Mouse (Mus musculus) kidney, embryonic 15.5 days (tissue): ENCODE measurements around the gene Morc1. TPM values are rescaled to one million over a fixed set of nuclear protein-coding genes. Genes with fewer than 3 reads are reported as not detected.

Experiments
- ATAC-seq: fragments of 200-750 bp; cut with Nextera tagmentation; replicated peaks from 2 replicates; pipeline ENCODE4 v1.8.0; 2017; ENCODE audit warnings: moderate TSS enrichment; ENCODE audit not compliant: low FRiP score
- H3K27ac ChIP-seq: fragments of 300-500 bp; sonication (generic); 2 replicates; pipeline ENCODE4 v1.5.1; 2015; ENCODE audit warnings: mild to moderate bottlenecking, inconsistent platforms
- H3K27me3 ChIP-seq: fragments of 300-500 bp; sonication (generic); 2 replicates; pipeline ENCODE4 v1.6.1; 2015; ENCODE audit warnings: inconsistent platforms
- H3K36me3 ChIP-seq: fragments of 300-500 bp; sonication (generic); 2 replicates; pipeline ENCODE4 v1.6.1; 2015; ENCODE audit warnings: inconsistent platforms
- H3K4me1 ChIP-seq: fragments of 300-500 bp; sonication (generic); 2 replicates; pipeline ENCODE4 v1.6.1; 2015; ENCODE audit warnings: inconsistent platforms
- H3K4me2 ChIP-seq: fragments of 300-500 bp; sonication (generic); 2 replicates; pipeline ENCODE4 v1.6.1; 2015; ENCODE audit warnings: moderate library complexity, mild to moderate bottlenecking, inconsistent platforms
- H3K4me3 ChIP-seq: fragments of 300-500 bp; sonication (generic); replicated peaks from 2 replicates; pipeline ENCODE4 v1.5.1; 2015; ENCODE audit warnings: mild to moderate bottlenecking, inconsistent platforms
- H3K9ac ChIP-seq: fragments of 300-500 bp; sonication (generic); 2 replicates; pipeline ENCODE4 v1.6.1; 2015; ENCODE audit warnings: mild to moderate bottlenecking, inconsistent platforms
- H3K9me3 ChIP-seq: fragments of 300-500 bp; sonication (generic); replicated peaks from 2 replicates; pipeline ENCODE4 v1.6.1; 2016; ENCODE audit warnings: inconsistent platforms
- WGBS: fragments of 180-500 bp; shearing (Covaris S2); methylation state at CpG from one replicate; pipeline ENCODE4 v1.1.7; 2015; ENCODE audit warnings: mixed read lengths; 5-methylcytosine and 5-hydroxymethylcytosine counted together
- polyA plus RNA-seq: library from polyadenylated mRNA; unstranded; fragments of >200 nt; fragmentation: Nextera tagmentation; extraction: Ambion mirVana; gene quantifications from 2 replicates; pipeline ENCODE4 v1.2.1, GENCODE M21; 2015

The Morc1 gene
- polyA plus RNA-seq, 1 experiment from 2014 or later = not detected

DNA sequence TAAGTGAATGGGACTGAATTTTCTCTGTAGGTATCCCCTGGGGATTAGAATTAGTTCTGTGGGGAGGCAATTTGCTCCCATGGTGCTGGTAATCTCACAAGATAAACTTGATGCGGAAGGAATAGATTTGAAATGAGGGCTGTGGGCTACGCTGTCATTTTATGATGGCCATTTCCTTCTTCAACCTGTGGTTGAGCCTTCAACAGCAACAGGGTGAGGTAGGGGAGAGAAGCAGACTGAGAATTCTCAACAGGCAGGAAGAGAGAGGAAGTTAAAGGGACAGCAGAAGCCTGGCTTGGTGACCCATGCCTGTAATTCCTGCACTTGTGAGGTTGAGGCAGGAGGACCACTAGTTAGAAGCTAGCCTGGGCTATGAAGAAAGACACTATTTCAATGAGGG is 12.0 kb upstream of the Morc1 start:
- Histone ChIP-seq H3K4me2 (no peak overlapping the region), H3K36me3 (no peaks in the 10 kb centered on the region), H3K9me3 (no peaks in the 10 kb centered on the region), H3K27ac (no peak overlapping the region), H3K4me3 (no peak overlapping the region), H3K4me1 (no peaks in the 10 kb centered on the region), H3K9ac (no peak overlapping the region), H3K27me3 (peaks cover 3% of the 10 kb centered on the region; the same call in 1 of the 2 replicates)
- 52% methylated on average over 2 of the region's 2 CpGs for WGBS
- no peak for ATAC-seq

DNA sequence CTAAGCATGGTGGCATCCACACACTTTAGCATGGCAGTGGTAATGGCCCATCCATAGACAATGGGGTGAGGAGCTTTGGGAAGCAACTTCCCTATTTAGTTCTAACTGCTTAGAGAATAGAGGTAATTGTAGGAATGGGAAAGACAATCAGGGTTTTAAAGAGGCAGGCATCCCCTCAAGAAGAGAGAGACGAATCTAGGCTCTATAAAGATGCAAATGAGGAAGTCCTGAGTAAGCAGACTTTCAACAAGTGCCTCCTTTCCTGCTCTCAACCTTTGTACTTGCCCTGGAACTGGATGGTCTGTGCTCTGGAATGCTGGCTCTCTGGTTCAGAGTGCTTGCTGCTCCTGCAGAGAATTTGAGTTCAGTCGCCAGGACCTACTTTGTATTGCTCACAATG is 8.5 kb upstream of the Morc1 start:
- no peak for ATAC-seq
- 23% methylated on average over 2 of the region's 2 CpGs for WGBS

DNA sequence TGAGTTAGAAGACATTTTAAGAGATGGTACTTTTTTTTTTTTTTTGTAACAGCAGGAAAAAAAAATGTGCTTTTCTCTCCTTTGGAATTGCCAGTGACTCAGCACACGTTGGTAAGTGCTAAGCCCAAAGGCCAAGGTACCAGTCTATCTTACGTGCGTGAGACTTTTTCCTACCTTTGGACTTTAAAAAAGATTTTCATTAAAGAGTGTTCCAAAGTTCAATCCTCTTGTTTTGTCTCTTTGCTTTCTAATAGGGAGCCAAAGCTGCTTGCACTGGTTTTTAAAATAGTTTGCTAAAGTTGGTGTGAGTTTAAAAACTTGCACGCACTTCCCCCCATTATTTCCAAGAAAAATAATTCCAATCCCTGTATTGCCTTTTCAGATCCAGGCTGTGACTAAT is 7.0 kb upstream of the Morc1 start:
- 85% methylated on average over 4 of the region's 4 CpGs for WGBS

More for the DNA sequence above, 8.5 kb upstream of the Morc1 start:
- no peak overlapping the region for H3K9ac ChIP-seq
- H3K36me3 ChIP-seq = no peaks in the 10 kb centered on the region
- H3K4me2 ChIP-seq = no peak overlapping the region
- no peak overlapping the region for H3K4me3 ChIP-seq
- H3K27ac ChIP-seq = no peak overlapping the region
- no peaks in the 10 kb centered on the region for H3K4me1 ChIP-seq
- no peaks in the 10 kb centered on the region for H3K27me3 ChIP-seq
- H3K9me3 ChIP-seq = no peaks in the 10 kb centered on the region

DNA sequence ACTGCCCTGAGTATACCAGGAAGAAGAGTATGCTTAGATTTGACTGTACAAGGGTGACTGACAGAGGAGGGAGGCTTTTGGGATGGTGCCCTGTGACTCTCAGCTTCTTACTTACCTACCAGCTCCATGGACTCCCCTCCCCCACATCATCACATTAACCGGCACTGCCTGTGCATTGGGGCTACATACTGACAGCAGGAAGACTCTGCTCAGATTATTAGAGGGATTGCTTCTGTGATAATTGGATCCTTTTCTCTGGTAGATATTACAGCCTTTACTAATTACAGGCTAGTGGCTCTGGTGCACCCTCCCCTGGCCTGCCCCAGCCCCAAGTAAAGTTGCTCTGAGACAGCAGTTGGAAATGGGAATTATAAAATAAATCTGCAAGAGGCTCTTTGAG is 1.6 kb upstream of the Morc1 start:
- ATAC-seq = no peak

More for the DNA sequence above, 7.0 kb upstream of the Morc1 start:
- no peak overlapping the region for H3K9ac ChIP-seq
- 0 out of 2 replicates have a peak, but pooled peaks cover 3% of the 10 kb centered on the region for H3K27me3 ChIP-seq
- H3K27ac ChIP-seq = no peak overlapping the region
- no peak overlapping the region for H3K4me2 ChIP-seq
- H3K36me3 ChIP-seq = no peaks in the 10 kb centered on the region
- ATAC-seq = no peak
- no peaks in the 10 kb centered on the region for H3K9me3 ChIP-seq
- H3K4me1 ChIP-seq = no peaks in the 10 kb centered on the region
- H3K4me3 ChIP-seq = no peak overlapping the region

DNA sequence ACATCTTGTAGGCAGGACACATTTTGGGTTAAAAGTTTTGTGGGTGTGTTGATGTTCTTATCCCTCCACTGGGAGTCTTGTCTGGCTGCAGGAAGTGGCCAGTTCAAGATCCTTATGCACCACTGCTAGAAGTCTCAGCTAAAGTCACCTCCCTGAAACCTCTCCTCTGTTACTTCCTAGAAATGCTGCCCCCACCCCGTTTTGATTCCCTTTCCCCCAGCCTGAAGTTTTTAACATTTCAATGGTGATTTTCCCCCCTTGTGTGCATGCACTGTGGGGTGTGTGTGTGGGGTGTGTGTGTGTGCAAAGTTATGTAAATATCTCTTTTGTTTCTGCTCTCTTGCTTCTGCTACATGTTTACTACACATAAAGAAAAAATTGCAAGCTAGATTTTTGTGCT is 4.4 kb downstream of the Morc1 start:
- H3K4me2 ChIP-seq = no peak overlapping the region
- H3K36me3 ChIP-seq = no peaks in the 10 kb centered on the region
- H3K27ac ChIP-seq = no peak overlapping the region
- ATAC-seq = no peak
- no peak overlapping the region for H3K4me3 ChIP-seq
- no peak overlapping the region for H3K9ac ChIP-seq
- no peaks in the 10 kb centered on the region for H3K9me3 ChIP-seq
- no peaks in the 10 kb centered on the region for H3K27me3 ChIP-seq
- H3K4me1 ChIP-seq = no peaks in the 10 kb centered on the region
- 10% methylated on average over 1 of the region's 1 CpGs for WGBS

More for the DNA sequence above, 1.6 kb upstream of the Morc1 start:
- no peaks in the 10 kb centered on the region for H3K4me1 ChIP-seq
- H3K4me3 ChIP-seq = no peak overlapping the region
- no peak overlapping the region for H3K4me2 ChIP-seq
- H3K9me3 ChIP-seq = no peaks in the 10 kb centered on the region
- WGBS = 48% methylated on average over 1 of the region's 1 CpGs
- no peak overlapping the region for H3K9ac ChIP-seq
- H3K27ac ChIP-seq = no peak overlapping the region
- 0 out of 2 replicates have a peak, but pooled peaks cover 3% of the 10 kb centered on the region for H3K27me3 ChIP-seq
- no peaks in the 10 kb centered on the region for H3K36me3 ChIP-seq

DNA sequence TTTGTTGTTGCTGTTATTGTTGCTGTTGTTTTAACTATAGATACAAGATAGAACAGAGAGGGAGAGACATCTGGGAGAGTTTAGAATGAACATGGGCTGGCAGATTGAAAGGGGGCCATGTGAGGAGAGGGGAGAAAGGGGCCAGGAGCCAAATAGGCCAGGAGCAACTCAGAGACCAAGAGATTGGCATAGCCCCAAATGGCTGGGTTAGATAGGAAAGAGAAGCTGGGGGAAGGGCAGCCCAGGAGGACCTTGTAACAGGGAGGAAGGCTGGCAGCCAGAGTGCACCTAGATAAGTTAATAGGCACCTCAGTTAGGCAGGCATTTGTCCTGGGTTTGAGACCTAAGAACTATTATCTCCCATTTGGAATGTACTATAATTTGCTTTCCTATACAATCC is 6.4 kb downstream of the Morc1 start:
- Histone ChIP-seq H3K27me3 (no peaks in the 10 kb centered on the region), H3K9ac (no peak overlapping the region), H3K4me1 (no peaks in the 10 kb centered on the region), H3K36me3 (no peaks in the 10 kb centered on the region), H3K27ac (no peak overlapping the region), H3K4me3 (no peak overlapping the region), H3K9me3 (no peaks in the 10 kb centered on the region), H3K4me2 (no peak overlapping the region)
- no peak for ATAC-seq

DNA sequence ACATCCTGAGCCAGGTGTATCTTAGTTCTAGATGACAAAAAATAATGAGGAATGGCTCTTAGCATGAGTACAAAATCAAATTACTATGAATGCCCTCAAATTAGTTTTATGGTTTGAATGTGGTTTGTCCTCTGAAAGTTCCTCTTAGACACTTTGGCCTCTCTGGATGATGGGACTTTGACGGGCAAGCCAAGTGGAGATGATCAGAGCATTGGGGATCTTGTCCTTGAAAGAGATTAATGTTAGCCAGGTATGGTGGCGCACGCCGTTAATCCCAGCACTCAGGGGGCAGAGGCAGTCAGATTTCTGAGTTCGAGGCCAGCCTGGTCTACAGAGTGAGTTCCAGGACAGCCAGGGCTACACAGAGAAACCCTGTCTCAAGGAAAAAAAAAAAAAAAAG is 13.6 kb downstream of the Morc1 start:
- 93% methylated on average over 5 of the region's 5 CpGs for WGBS
- H3K9me3 ChIP-seq = no peaks in the 10 kb centered on the region
- no peaks in the 10 kb centered on the region for H3K27me3 ChIP-seq
- no peaks in the 10 kb centered on the region for H3K36me3 ChIP-seq
- H3K4me3 ChIP-seq = no peak overlapping the region
- no peaks in the 10 kb centered on the region for H3K4me1 ChIP-seq
- no peak overlapping the region for H3K9ac ChIP-seq
- no peak for ATAC-seq
- H3K27ac ChIP-seq = no peak overlapping the region
- no peak overlapping the region for H3K4me2 ChIP-seq

DNA sequence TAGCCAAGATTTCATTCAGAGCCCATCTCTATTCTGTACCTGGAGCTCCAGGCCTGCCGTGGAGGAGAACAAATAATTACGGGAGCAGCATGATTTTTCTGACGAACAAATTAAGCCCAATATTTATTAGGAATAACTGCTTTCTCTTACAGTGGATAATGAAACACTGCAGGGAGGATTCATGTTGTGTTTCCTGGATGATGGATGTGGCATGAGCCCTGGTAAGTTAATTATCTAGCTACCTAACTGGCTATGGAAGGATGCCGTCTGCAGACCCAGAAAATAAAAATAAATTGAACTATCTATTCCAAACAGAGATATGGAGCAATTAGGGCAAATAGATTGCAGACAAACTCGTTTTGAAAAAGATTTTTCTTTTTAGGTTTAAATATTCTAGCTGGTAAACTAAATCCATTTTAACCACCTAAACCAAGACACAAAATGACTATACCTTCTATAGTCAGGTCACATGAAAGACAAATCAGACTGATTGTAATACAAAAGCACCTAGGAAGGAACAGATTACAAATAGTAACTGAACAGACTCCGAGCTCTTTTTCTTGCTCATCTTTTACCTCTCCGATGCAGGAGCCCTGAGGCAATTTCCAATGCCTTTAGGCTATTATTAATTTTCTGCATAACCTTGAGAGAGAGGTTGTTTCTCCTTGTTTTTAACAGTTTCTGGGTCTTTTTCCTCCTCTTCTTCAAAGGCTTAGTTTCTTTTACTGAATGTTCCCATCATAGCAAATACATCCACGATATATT is 15.3 kb downstream of the Morc1 start:
- Histone ChIP-seq H3K27ac (no peak overlapping the region), H3K9me3 (no peaks in the 10 kb centered on the region), H3K27me3 (no peaks in the 10 kb centered on the region), H3K4me3 (no peak overlapping the region), H3K4me2 (no peak overlapping the region), H3K36me3 (no peaks in the 10 kb centered on the region), H3K4me1 (no peaks in the 10 kb centered on the region), H3K9ac (no peak overlapping the region)
- no peak for ATAC-seq
- 78% methylated on average over 8 of the region's 8 CpGs for WGBS

DNA sequence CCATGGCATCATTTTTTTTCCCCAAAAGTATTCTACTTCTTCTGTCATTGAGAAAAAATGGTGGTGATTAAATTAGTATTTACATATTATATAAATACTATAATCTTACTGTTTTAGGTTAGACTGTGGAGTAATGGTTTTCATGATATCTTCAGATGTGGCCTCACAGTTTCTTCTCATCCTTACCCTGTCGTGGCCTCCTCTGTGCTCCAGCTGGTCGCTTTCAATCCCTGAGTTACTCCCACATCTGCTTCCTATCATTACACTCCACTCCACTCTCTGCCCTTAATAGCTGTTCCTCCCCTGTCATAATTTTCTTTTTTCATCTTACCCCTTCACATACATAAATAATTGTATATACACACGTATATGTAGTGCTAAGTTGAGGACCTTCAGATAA is 22.2 kb downstream of the Morc1 start:
- Histone ChIP-seq H3K4me2 (no peak overlapping the region), H3K4me1 (no peaks in the 10 kb centered on the region), H3K9ac (no peak overlapping the region), H3K36me3 (no peaks in the 10 kb centered on the region), H3K4me3 (no peak overlapping the region), H3K27ac (no peak overlapping the region), H3K27me3 (no peaks in the 10 kb centered on the region), H3K9me3 (no peaks in the 10 kb centered on the region)
- 50% methylated on average over 3 of the region's 3 CpGs for whole genome bisulfite sequencing
- no peak for ATAC-seq

DNA sequence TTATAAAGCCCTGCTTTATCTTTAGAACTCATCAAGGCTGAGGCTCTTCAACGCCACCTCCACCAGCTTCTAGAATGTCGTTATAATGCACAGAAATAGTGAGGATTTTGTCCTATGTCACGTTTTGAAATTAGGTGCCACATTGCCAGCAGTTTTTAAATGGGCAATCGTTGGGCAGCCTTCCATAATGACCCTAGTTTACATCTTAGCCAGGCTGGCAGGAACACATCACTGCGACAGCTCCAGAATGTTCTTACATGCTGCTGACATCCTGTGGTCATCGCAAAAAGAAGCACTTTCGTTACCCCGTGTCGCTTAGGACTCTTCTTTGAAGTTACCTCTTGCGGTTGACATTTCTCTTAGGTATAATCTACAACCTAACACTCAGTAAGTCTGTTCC is 42.4 kb downstream of the Morc1 start:
- Histone ChIP-seq H3K36me3 (no peaks in the 10 kb centered on the region), H3K4me2 (no peak overlapping the region), H3K9ac (no peak overlapping the region), H3K27me3 (no peaks in the 10 kb centered on the region), H3K4me1 (no peaks in the 10 kb centered on the region), H3K9me3 (no peaks in the 10 kb centered on the region), H3K27ac (no peak overlapping the region), H3K4me3 (no peak overlapping the region)
- 88% methylated on average over 10 of the region's 10 CpGs for WGBS
- no peak for ATAC-seq

DNA sequence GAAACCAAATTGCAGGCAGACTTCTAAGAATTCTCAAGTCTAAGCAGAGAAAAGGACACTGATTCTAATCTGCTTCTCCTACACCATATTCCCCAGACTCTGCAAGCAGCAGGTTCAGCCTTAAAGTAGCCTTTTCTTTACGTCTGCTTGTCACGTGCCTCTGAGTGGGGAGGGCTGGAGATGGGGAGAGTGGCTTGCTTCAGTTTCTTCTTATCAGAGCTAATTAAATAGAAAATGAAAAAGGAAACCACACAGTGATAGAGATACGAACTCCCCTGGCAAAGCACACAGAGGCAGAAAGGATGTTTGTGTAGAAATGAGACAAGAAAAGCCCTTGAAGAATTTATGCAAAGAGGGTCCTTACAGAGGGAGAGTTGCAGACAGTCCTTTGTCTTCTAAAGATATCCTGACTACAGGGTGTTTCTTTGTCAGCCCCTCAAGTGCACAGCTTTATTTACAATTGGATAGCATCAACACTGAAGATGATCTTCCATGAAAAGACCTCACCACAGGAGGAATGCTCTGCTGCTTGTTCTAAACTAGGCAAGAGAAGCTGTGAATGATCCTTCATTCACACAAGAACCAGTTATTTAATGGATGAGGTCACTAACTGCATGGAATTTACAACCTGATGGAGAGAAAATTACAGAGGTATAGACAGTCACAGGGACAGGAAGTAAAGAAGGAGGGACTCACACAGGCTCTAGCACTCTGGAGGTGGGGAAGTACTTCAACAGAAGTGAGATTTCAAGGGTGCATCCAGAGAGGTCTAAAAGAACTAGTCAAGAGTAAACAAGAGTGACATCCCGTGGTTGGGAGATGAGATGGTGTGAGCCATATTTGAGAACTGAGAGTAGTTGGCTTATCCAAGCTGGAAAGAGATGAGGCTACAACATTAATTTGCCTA is 44.1 kb downstream of the Morc1 start:
- H3K27ac ChIP-seq = no peak overlapping the region
- 43% methylated on average over 4 of the region's 4 CpGs for WGBS
- no peak overlapping the region for H3K4me3 ChIP-seq
- H3K4me1 ChIP-seq = no peaks in the 10 kb centered on the region
- no peak overlapping the region for H3K9ac ChIP-seq
- H3K36me3 ChIP-seq = no peaks in the 10 kb centered on the region
- ATAC-seq = no peak
- no peaks in the 10 kb centered on the region for H3K9me3 ChIP-seq
- no peak overlapping the region for H3K4me2 ChIP-seq
- H3K27me3 ChIP-seq = no peaks in the 10 kb centered on the region

DNA sequence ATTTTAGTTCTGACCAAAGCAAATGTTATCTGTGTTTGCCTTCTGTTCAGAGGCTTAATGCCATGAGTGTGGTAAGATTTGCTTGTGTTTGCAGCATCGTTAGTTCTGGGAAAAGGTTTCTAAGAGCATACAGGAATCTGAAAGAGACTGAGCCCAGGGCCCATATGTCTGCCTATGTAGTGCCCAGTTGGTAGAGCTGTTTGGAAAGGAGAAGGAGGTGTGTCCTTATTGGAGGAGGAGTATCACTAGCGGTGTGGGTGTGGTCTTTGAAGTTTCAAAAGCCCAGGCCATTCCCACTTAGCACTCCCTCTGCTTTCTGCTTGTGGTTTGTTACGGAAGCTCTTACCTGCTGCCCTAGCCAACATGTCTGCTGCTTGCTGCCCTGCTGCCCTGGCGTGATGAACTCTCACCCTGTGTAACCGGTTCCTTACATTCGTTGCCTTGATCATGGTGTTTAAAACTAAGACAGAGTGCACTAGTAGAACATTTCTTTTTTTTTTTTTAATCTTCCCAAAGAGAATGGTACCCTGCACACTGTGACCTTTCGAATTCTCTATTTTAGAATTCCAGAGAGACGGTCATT is 48.3 kb downstream of the Morc1 start:
- Histone ChIP-seq H3K36me3 (no peaks in the 10 kb centered on the region), H3K4me3 (no peak overlapping the region), H3K27ac (no peak overlapping the region), H3K9ac (no peak overlapping the region), H3K4me2 (no peak overlapping the region), H3K27me3 (no peaks in the 10 kb centered on the region), H3K4me1 (no peaks in the 10 kb centered on the region), H3K9me3 (no peaks in the 10 kb centered on the region)
- ATAC-seq = no peak
- 71% methylated on average over 8 of the region's 8 CpGs for WGBS
